Mouse (Mus musculus): ENCODE data around the gene Cyp2u1.

Gene Cyp2u1

DNA sequence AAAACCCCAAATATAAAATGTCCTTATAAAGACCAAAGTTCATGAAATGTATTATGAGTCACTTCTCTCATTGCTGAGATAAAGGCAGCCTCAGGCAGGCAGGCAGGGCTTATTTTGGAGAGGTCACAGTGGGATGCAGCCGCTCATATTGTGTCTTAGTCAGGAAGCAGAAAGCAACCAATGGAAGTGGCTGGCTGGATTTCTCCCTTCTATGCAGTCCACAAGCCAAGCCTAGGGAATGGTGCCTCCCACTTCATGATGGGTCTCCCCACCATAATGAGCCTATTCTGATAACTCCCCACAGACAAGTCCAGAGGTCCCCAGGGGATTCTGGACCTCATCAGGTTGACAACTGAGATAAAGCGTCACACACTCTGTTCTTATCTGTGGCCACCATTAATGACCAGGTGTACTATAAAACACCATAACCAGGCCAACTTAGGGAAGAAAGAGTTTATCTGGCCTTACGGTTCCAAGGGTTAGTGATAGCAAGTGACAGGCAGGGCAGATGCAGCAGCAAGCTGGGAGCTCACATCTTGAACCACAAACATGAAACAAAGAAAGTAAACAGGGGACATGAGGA lies 47.5 kb downstream of the Cyp2u1 start:
- no peak for DNase-seq (ENCODE audit: low spot score)

DNA sequence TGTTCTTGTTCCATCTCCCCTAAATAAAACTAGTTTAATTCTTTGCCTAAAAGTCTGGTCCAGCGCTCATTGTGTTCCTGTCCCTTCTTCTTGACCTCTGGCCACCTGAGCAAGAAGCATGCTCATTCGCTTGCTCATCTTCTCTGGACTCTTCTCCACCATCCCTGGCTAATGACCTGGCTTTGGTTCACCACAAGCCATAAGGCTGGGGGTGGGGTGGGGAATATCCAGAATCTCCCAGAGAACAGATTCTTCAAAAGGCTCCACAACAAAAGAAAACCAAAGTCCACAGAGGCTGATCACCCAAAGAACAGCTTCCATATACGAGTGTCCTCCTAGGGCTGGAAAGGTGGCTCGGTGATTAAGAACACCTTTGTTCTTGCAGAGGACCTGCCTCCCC lies 48.0 kb downstream of the Cyp2u1 start:
- no peak for DNase-seq (ENCODE audit: low spot score)

DNA sequence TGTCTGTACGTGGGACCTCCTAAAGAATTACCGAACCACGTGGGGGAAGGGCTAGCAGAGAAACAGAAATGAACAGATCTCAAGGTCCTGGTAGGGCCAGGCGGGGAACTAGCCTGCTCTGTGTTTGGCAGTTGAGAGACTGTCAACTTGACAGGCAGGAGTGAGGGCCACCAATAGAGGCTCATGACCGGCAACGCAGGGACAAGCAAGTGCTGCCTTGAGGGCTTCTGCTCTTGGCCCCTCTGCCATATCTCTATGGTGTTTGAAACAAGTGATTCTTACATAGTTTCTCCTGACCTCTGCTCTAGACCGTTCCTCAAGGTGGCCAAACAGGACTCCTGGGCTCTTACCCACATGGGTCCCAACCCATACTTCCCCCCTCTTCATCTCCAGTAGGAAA lies 51.4 kb downstream of the Cyp2u1 start:
- no peak for DNase-seq (ENCODE audit: low spot score)

DNA sequence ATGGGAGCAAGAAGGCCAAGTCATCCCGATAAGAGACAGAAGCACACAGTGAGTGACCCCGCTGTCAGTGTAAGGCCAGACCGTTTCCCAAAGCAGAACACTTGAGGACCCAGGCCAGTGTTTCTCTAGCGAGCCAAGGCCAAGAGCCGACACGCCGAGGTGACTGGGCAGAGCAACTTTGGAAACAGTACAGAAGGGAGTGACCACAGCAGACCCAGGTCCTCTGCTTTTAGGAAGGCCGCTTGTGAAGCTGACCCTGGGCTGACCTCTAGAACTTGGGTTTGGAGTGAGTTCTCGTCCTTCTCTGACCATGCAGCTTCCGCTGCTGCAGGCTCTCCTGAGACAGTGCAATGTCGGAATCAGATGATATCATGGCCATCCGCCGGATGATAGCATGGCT lies 52.0 kb downstream of the Cyp2u1 start:
- no peak for DNase-seq (ENCODE audit: low spot score)

DNA sequence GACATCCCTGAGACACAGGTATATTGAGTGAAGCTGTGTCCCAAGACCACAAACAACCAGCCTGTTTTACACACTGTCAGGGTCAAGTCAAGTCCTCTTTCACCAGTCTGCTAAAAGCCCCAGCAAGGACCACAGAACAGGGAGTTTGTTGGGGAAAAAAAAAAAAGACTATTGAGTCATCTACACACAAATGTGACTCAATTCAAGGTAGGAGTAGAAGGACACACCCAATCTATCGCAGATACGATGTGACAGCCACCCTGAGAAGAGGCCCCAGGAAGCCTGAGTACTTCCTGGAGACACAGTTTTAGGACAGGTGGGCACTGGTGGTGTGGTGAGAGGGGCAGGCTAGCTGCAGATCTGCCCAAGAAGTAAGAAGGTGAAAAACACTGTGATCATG lies 52.7 kb downstream of the Cyp2u1 start:
- no peak for DNase-seq (ENCODE audit: low spot score)

DNA sequence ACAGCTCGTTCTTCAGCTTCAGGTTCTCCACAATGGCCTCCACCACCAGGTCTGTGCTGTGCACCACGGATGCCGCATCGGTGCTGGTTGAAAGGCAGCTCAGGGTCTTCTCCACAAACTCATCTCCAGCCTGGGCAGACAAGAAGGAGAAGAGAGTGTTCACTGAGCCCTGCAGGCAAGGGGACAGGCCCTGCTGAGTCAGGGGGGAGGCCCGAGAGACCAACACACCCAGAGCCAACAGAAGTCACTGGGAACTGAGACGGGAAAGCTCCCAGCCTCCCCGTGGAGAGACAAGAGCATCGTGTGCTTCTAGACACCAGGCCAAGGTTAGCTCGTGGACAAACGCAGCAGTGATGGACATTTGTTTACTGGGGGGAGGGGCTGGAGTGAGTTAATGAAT lies 54.6 kb downstream of the Cyp2u1 start:
- no peak for DNase-seq (ENCODE audit: low spot score)

DNA sequence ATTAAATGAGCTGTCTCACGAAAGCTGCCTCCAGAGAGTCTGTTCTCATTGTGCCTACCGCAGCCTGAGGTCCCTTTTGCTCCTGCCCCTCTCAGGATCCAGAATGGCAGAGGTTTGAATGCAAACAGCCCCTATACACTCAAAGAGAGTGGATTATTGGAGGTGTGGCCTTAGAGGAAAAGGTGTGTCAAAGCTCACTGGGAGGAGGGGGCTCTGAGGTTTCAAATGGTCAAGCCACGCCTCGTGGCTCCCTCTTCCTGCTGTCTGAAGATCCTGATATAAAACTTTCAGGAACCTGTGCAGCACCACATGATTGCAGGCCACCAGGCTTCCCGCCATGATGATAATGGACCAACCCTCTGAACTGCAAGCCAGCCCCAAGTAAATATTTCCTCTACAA lies 55.2 kb downstream of the Cyp2u1 start:
- no peak for DNase-seq (ENCODE audit: low spot score)

DNA sequence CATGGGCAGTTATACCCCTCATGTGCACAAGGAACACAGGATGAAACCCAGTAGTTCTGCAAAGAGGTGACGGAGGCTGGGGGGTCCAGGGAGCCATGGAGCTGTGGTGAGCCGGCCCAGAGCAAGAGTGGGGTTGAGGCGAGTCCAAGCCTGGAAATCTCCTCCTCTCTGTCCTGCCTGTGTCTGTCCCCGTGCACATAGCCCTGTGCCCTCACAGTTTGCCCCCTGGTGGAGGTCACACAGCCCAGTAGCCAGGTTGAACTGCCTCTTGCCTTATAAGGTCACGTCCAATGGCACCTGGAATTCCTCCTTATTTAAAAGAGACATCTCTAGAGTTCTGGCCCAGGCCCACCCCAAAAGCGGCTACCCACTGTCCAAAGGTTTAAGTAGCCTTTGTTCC lies 55.6 kb downstream of the Cyp2u1 start:
- no peak for DNase-seq (ENCODE audit: low spot score)

DNA sequence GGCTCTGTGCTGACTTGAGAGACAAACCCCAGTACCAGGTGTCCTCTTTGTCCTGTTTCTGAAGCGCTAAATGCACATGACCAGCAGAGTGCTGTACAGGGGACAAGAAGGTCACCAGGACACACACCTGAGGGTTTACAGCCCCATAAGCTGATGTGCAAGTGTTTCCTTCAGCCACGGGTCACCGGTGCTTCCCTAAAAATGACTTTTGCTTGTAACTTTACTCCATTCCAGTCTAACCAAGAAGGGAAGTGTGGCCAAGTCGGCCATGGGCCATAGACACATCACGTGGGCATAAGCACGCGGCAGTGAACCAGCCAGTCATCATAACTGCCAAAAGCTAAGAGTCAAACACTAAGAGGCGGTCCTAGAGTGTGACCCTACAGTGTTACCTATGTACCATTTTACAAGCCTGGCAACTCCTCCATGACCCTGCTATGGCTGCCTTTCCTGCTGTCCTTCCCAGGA lies 56.4 kb downstream of the Cyp2u1 start:
- no peak for DNase-seq (ENCODE audit: low spot score)

DNA sequence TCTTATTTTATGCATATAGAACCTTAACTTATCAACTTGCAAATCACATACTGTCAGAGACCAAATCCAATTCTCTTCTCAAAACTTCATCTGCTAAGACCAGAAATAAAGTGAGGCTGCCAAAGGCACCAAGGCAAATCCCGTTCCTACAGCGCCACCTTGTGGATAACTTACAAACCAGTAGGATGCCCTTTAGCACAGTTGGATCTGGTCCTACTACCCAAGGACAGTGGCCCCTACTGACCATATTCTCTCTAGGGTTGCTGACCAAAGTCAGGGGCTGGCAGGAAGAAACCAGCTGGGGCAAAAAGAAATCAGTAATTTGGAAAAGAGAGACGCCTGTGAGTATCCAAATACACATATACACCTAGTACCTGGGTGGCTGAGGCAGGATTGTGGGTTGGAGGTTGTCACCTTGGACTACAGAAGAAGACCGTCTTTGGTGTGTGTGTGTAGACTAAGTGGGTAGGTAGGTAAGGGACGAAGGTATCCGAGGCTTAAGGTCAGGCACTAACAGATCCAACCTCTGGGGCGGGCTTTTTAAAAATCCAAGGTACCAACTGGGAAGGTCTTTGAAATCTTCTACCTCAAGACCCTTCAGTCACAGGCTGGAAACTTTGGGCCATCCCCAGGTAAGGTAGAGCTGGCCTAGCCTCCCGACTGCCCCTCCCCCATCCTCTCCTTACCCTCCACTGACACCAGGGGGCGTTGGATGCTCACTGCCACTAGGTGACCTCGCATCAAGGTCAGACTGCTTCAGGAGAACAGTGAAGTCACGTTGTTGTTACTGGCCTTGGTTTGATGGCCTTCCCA lies 57.1 kb downstream of the Cyp2u1 start:
- peak; percentile 45 for DNase-seq (ENCODE audit: low spot score)
